In the genomic region with DNA sequence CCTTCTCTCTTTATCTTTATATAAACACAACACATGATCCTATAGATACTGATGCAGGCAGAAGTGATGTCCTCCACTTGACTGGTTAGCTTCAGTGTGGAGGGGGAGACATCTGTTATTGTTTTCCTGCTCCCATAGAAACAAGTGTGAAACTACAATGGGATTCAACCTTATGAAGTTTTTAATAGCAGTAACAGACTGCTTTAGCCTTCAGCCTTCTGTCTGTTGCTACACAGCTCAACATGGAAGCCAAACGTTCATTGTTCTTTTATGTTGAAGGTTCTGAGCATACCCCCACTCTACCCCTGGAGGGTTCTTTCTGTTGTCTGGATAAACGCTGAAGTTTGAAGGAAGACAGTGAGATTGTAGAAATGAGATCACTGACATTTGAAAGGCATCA, we compare ENCODE assay signal across 9 mouse cellular contexts.
"Had no signal": no experiment of that assay in that cellular context is flagged by ENCODE, and none has a peak within 500 bp of the region (broad histone marks: within the 10 kb centered on the region; RNA-seq: fewer than 3 reads in every experiment).

No protein-coding gene starts in this region.

- DNase-seq: kidney, adult 8-10 months; kidney, postnatal 25 days; liver; liver, embryonic 13.5 days; liver, postnatal 0 days; lung, postnatal 14 days; right cerebral cortex, adult 18-20 months; right cerebral cortex, postnatal 25 days; thymus, postnatal 4 days had no signal
